Comparison of ENCODE assay signal across 14 mouse cellular contexts in the genomic region with DNA sequence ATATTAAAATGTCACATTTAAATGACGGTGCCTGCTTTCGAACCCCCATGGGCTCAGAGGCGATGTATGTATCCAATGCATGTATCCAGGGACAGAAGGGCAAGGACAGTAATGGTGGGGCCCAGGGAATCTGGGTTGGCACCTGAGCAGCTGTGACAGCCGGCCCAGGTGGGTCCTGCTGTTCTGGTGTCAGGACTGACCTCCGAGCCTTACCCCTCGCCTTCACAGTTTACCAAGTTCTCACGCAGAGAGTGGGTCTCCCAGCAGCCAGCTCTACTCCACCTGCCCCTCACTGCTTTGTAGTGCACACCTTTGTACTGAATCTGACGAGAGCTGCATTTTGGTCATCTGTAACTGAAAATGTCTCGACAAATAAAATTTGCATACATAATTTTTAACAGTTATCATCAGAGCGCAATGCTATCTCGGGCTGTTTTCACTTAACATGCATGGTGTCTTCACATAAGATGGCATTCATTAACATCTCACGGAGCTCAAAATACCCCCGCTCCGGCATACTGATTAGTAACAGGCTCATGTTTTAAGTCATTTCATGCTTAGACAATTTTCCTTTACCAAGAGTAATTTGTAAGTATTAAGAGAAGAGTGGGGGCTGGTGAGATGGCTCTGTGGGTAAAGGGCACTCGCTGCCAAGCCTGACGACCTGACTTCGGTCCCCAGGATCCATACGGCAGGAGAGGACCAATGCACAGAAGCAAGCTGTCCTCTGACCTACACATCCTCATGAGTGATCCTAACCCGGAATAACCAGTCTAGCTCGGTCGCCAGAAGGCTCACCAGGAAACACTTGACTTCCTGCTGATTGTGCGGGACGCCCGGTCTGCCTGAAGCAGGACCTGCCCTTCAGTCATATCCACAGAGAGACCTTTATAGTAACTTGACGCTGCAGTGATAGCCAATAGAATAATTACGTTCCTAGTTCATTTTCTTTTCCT.
DNase-seq lines count a peak whose midpoint lies in the region; ATAC-seq lines count a peak whose summit lies in the region.
"Had no signal": no experiment of that assay in that cellular context is flagged by ENCODE, and none has a peak within 500 bp of the region (broad histone marks: within the 10 kb centered on the region; RNA-seq: fewer than 3 reads in every experiment).

No protein-coding gene starts in this region.

- peak; percentile 19 for DNase-seq in kidney, postnatal 14 days
- DNase-seq in kidney, adult 8-10 months, result no peak
- peak; percentile 24 to 33 for DNase-seq in heart, postnatal 14 days
- no peak for DNase-seq in adrenal gland, postnatal 10 days
- DNase-seq in ovary, postnatal 36 days (ENCODE audit: low spot score), result no peak
- no peak for DNase-seq in frontal cortex, adult 2 months (ENCODE audit: extremely low spot score in 1 of 2, low spot score in 1 of 2)
- DNase-seq: cerebellum, adult 9-10 months; right cerebral cortex, postnatal 4 days; thymus, postnatal 4 days had no signal

- no peaks in the 10 kb centered on the region for H3K27me3 ChIP-seq in forebrain, embryonic 13.5 days
- peaks cover 2% of the 10 kb centered on the region for H3K27me3 ChIP-seq in megakaryocyte, embryonic 14.5 days (replicated peaks)
- H3K27me3 ChIP-seq: hindbrain, embryonic 12.5 days; neural tube, embryonic 13.5 days had no signal

- no peaks in the 10 kb centered on the region for H3K9me3 ChIP-seq in forebrain, embryonic 13.5 days (replicated peaks)
- no peaks in the 10 kb centered on the region for H3K9me3 ChIP-seq in megakaryocyte, embryonic 14.5 days
- H3K9me3 ChIP-seq: hindbrain, embryonic 12.5 days; neural tube, embryonic 13.5 days had no signal

- no peak overlapping the region for H3K9ac ChIP-seq in forebrain, embryonic 13.5 days
- H3K9ac ChIP-seq: hindbrain, embryonic 12.5 days; liver, embryonic 14.5 days; neural tube, embryonic 13.5 days had no signal

- peak; percentile 41 for ATAC-seq in forebrain, embryonic 13.5 days

- H3K4me1 ChIP-seq in forebrain, embryonic 13.5 days, result peaks cover 15% of the 10 kb centered on the region; the same call in 1 of the 2 replicates
- H3K4me1 ChIP-seq in megakaryocyte, embryonic 14.5 days, result peaks cover 70% of the 10 kb centered on the region
- H3K4me1 ChIP-seq: hindbrain, embryonic 12.5 days had no signal

- intact Hi-C loops in heart, postnatal 14 days (cut with DNase I), result no loop called here

- H3K36me3 ChIP-seq in forebrain, embryonic 13.5 days (ENCODE audit: poor library complexity, severe bottlenecking), result 0 out of 2 replicates have a peak, but pooled peaks cover 3% of the 10 kb centered on the region
- H3K36me3 ChIP-seq in megakaryocyte, embryonic 14.5 days (replicated peaks; ENCODE audit: low read length), result no peaks in the 10 kb centered on the region

- no peak overlapping the region for H3K4me2 ChIP-seq in forebrain, embryonic 13.5 days
- H3K4me2 ChIP-seq: hindbrain, embryonic 12.5 days; neural tube, embryonic 13.5 days had no signal

- 82% methylated on average over 26 of the region's 26 CpGs for WGBS in forebrain, embryonic 13.5 days

- H3K4me3 ChIP-seq in forebrain, embryonic 13.5 days, result no peak overlapping the region
- H3K4me3 ChIP-seq in megakaryocyte, embryonic 14.5 days (replicated peaks), result peak overlapping the region; percentile 84
- H3K4me3 ChIP-seq: hindbrain, embryonic 12.5 days; neural tube, embryonic 13.5 days had no signal

- no peak overlapping the region; the same call in 1 of the 2 replicates for H3K27ac ChIP-seq in forebrain, embryonic 13.5 days
- H3K27ac ChIP-seq: hindbrain, embryonic 12.5 days; liver, embryonic 14.5 days; neural tube, embryonic 13.5 days had no signal

Comparison
In these comparisons a context has a peak if more than half of its experiments do, and no peak if none do; other contexts are left out.
1. DNase-seq: peak in kidney, postnatal 14 days (single experiment) and heart, postnatal 14 days (2 of 2); none in kidney, adult 8-10 months (0 of 2), adrenal gland, postnatal 10 days (single experiment), ovary, postnatal 36 days (single experiment) and frontal cortex, adult 2 months (0 of 2).